Mouse (Mus musculus) E14TG2a.4 (cell line): ENCODE measurements around the gene Cd200r1.

ENCODE experiments used
- CTCF ChIP-seq: conservative IDR thresholded peaks from 2 replicates; pipeline ENCODE4 v1.5.1; 2014; ENCODE audit warnings: low read length
- NANOG ChIP-seq: IDR thresholded peaks from 2 replicates; pipeline ENCODE4 v1.6.1; 2014; ENCODE audit warnings: borderline replicate concordance, low read length, mixed read lengths
- POU5F1 ChIP-seq: IDR thresholded peaks from 2 replicates; pipeline ENCODE4 v1.6.1; 2014; ENCODE audit warnings: low read length, borderline replicate concordance

DNA sequence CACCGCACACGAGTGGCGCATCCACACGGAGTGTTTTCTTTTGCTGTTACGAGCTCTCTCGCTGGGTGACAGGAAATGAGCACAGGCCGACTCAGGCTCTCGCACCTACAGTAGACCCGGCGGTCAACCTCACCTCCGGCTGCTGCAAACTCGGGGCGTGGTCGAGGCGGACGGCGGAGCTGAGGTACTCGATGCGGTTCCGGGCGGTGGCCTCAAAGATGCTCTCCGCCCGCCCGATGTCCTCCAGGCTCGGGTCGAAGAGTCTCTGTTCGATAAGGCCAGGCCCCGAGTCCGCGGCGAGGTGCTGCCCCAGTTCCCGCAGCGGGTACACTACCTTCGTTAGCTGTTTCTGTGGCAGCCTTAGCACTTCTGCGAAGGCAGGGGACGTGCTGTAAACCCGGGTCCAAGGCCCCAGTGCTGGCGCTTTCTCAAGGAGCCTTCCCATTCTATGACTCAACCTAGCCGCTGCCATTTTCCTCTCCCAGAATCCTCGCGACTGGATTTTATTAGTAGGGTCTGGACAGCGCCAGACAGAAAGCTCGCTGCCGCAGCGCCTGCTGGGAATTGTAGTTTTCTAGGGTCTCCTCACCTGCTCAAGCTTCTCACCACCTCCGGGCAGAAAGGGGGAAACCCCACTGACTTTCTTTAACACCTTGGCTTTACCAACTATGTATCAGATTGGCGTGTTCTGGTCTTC lies 19.5 kb upstream of the Cd200r1 start, which contains the start of gene Gtpbp8:
- TF ChIP-seq CTCF (no peak), POU5F1 (no peak), NANOG (no peak)
